ENCODE assay signal across 8 mouse cellular contexts in the genomic region with DNA sequence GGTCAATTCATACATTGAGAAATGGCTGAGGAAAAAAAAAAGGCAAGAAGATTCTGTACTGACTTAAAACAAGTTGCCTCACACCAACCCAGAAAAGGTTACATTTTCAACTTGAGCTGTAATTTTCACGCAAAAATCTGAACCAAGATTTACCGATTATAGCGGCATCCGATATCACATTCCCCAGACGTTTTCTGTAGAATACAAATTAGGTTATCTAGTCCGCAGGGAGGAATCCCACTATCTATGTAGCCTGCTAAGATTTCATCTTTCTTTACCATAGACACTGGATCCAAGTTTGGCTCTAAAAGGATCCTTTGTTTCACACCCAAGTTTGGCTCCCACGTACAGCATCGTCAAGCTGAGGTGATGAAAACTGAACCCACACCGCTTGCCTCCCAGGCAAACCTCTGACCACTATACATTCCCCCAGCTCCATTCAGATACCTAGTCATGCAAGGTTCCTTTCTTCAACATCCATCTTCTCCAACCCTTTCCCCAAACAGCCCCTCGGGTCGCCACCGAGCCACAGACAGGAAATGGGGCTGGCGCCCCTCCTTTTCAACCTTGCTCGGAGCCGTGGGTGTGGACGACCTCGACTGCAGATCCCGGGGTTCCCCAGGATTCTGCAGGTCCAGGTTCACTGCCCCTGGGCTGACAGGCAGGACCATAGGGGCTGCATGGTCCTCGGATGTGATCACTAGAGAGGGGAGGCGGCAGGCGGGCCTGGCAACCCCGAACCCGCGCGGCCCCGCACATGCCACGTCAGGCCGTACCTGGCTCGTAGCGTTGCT. TPM values are rescaled to one million over a fixed set of nuclear protein-coding genes. Genes with fewer than 3 reads are reported as not detected.
A peak's percentile ranks its signal among the peaks of the same experiment; 100 is the strongest.
DNase-seq lines count a peak whose midpoint lies in the region; ATAC-seq lines count a peak whose summit lies in the region.

No protein-coding gene starts in this region.

- H3K9ac ChIP-seq in heart, embryonic 16.5 days (ENCODE audit: low read length), result peak overlapping the region; percentile 96
- peak overlapping the region; percentile 95 for H3K9ac ChIP-seq in forebrain, embryonic 13.5 days
- H3K9ac ChIP-seq in liver, embryonic 16.5 days (ENCODE audit: low read depth, low read length), result peak overlapping the region; percentile 78

- no peaks in the 10 kb centered on the region for H3K9me3 ChIP-seq in heart, embryonic 16.5 days (replicated peaks; ENCODE audit: control insufficient read depth, low read length)
- no peaks in the 10 kb centered on the region for H3K9me3 ChIP-seq in forebrain, embryonic 13.5 days (replicated peaks)
- H3K9me3 ChIP-seq in liver, embryonic 16.5 days (replicated peaks; ENCODE audit: control insufficient read depth, low read length), result no peaks in the 10 kb centered on the region

- H3K27me3 ChIP-seq in heart, embryonic 16.5 days (ENCODE audit: control insufficient read depth, insufficient read depth, low read length), result no peaks in the 10 kb centered on the region
- no peaks in the 10 kb centered on the region for H3K27me3 ChIP-seq in forebrain, embryonic 13.5 days
- no peaks in the 10 kb centered on the region for H3K27me3 ChIP-seq in liver, embryonic 16.5 days (ENCODE audit: control insufficient read depth, insufficient read depth, low read depth, low read length)

- H3K4me1 ChIP-seq in heart, embryonic 16.5 days (ENCODE audit: control insufficient read depth, insufficient read depth, low read length), result peaks cover 8% of the 10 kb centered on the region; the same call in 1 of the 2 replicates
- peaks cover 15% of the 10 kb centered on the region for H3K4me1 ChIP-seq in forebrain, embryonic 13.5 days
- peaks cover 17% of the 10 kb centered on the region for H3K4me1 ChIP-seq in liver, embryonic 16.5 days (ENCODE audit: control insufficient read depth, low read depth, low read length)

- WGBS in heart, embryonic 16.5 days, result 1% methylated on average over 30 of the region's 30 CpGs
- 1% methylated on average over 29 of the region's 30 CpGs for WGBS in forebrain, embryonic 13.5 days
- under 1% methylated on average over 30 of the region's 30 CpGs for WGBS in liver, embryonic 16.5 days (ENCODE audit: insufficient replicate concordance)

- peak overlapping the region; percentile 78 for H3K4me2 ChIP-seq in heart, embryonic 16.5 days (ENCODE audit: low read depth, low read length)
- peak overlapping the region; percentile 70 for H3K4me2 ChIP-seq in forebrain, embryonic 13.5 days
- peak overlapping the region; percentile 94 for H3K4me2 ChIP-seq in liver, embryonic 16.5 days (ENCODE audit: low read depth, low read length)

- H3K27ac ChIP-seq in heart, embryonic 16.5 days (ENCODE audit: low read length), result peak overlapping the region; percentile 82
- peak overlapping the region; percentile 91 for H3K27ac ChIP-seq in forebrain, embryonic 13.5 days
- peak overlapping the region; percentile 71 for H3K27ac ChIP-seq in liver, embryonic 16.5 days (ENCODE audit: low read length)

- DNase-seq in heart, adult 11 months, result no peak
- DNase-seq in MN1 (ENCODE audit: low spot score), result peak; percentile 36
- no peak for DNase-seq in adrenal gland, adult 2 months
- no peak for DNase-seq in retina, embryonic 14.5 days (ENCODE audit: low spot score)
- DNase-seq in adrenal gland, adult 18-20 months (ENCODE audit: low spot score in 2 of 2), result no peak

- H3K4me3 ChIP-seq in heart, embryonic 16.5 days (ENCODE audit: low read length), result peak overlapping the region; percentile 100
- H3K4me3 ChIP-seq in forebrain, embryonic 13.5 days, result peak overlapping the region; percentile 89
- H3K4me3 ChIP-seq in liver, embryonic 16.5 days (ENCODE audit: low read depth, low read length), result peak overlapping the region; percentile 80

- no peaks in the 10 kb centered on the region for H3K36me3 ChIP-seq in heart, embryonic 16.5 days (ENCODE audit: control insufficient read depth, insufficient read depth)
- no peaks in the 10 kb centered on the region for H3K36me3 ChIP-seq in forebrain, embryonic 13.5 days (ENCODE audit: poor library complexity, severe bottlenecking)
- no peaks in the 10 kb centered on the region for H3K36me3 ChIP-seq in liver, embryonic 16.5 days (ENCODE audit: control insufficient read depth, insufficient read depth)

- ATAC-seq in heart, embryonic 16.5 days (replicated peaks; ENCODE audit: extremely low read depth, insufficient read depth, low FRiP score), result no peak
- ATAC-seq in forebrain, embryonic 13.5 days, result no peak
- ATAC-seq in liver, embryonic 16.5 days (ENCODE audit: low read depth), result no peak; the same call in 1 of the 2 replicates

RNA-seq across cellular contexts. Expression of a gene that starts 0.5 kb away (rescaled TPM):
- polyA plus RNA-seq in heart, embryonic 16.5 days (2015; fragmentation: Nextera tagmentation; extraction: Ambion mirVana), result 25.7 and 27.5 TPM in 2 replicates
- 49.0 and 51.0 TPM in 2 replicates for polyA plus RNA-seq in forebrain, embryonic 13.5 days (2015; fragmentation: Nextera tagmentation; extraction: Ambion mirVana)
- polyA plus RNA-seq in liver, embryonic 16.5 days (2015; fragmentation: Nextera tagmentation; extraction: Ambion mirVana), result 6.4 and 7.9 TPM in 2 replicates
- 10 to 100 TPM; 18.6 to 19.8 TPM for total RNA-seq in adrenal gland, adult 2 months (2021)
- 2.4 and 3.7 TPM in 2 replicates for polyA plus RNA-seq in adrenal gland, adult 2 months (2012; rRNA removed)
- 10 to 100 TPM; 16.8 to 22.0 TPM for total RNA-seq in adrenal gland, adult 18-20 months (2021)

RNA-seq across cellular contexts. Expression of a gene that starts 0.8 kb away (rescaled TPM):
- polyA plus RNA-seq in heart, embryonic 16.5 days (2015; fragmentation: Nextera tagmentation; extraction: Ambion mirVana), result 8.6 and 8.9 TPM in 2 replicates
- polyA plus RNA-seq in forebrain, embryonic 13.5 days (2015; fragmentation: Nextera tagmentation; extraction: Ambion mirVana), result 28.6 and 32.0 TPM in 2 replicates
- 3.8 and 4.8 TPM in 2 replicates for polyA plus RNA-seq in liver, embryonic 16.5 days (2015; fragmentation: Nextera tagmentation; extraction: Ambion mirVana)
- total RNA-seq in adrenal gland, adult 2 months (2021), result 10 to 100 TPM in 1 of 2 experiments, 1 to 10 TPM in 1; 9.4 to 10.9 TPM
- polyA plus RNA-seq in adrenal gland, adult 2 months (2012; rRNA removed), result 4.2 and 4.5 TPM in 2 replicates
- 10 to 100 TPM in 1 of 2 experiments, 1 to 10 TPM in 1; 9.3 to 11.0 TPM for total RNA-seq in adrenal gland, adult 18-20 months (2021)

RNA-seq across cellular contexts. Expression of a gene that starts 17.7 kb away (rescaled TPM):
- polyA plus RNA-seq in heart, embryonic 16.5 days (2015; fragmentation: Nextera tagmentation; extraction: Ambion mirVana), result 0.64 and 0.72 TPM in 2 replicates
- 0.65 and 0.96 TPM in 2 replicates for polyA plus RNA-seq in forebrain, embryonic 13.5 days (2015; fragmentation: Nextera tagmentation; extraction: Ambion mirVana)
- polyA plus RNA-seq in liver, embryonic 16.5 days (2015; fragmentation: Nextera tagmentation; extraction: Ambion mirVana), result 0.23 and 0.32 TPM in 2 replicates
- total RNA-seq in adrenal gland, adult 2 months (2021), result 1 to 10 TPM in 1 of 2 experiments, under 1 TPM in 1; 0.72 to 1.2 TPM
- polyA plus RNA-seq in adrenal gland, adult 2 months (2012; rRNA removed), result 0.42 and 0.79 TPM in 2 replicates
- 1 to 10 TPM in 1 of 2 experiments, under 1 TPM in 1; 0.38 to 1.1 TPM for total RNA-seq in adrenal gland, adult 18-20 months (2021)
